Mouse (Mus musculus) limb, embryonic 14.5 days (tissue): ENCODE measurements around the gene Mrps5. TPM values are rescaled to one million over a fixed set of nuclear protein-coding genes. Genes with fewer than 3 reads are reported as not detected.
A peak's percentile ranks its signal among the peaks of the same experiment; 100 is the strongest.

ENCODE experiments used
- ATAC-seq: fragments of 200-750 bp; cut with Nextera tagmentation; 2 replicates; pipeline ENCODE4 v1.8.0; 2017; ENCODE audit warnings: low read depth, moderate number of reproducible peaks, moderate TSS enrichment; ENCODE audit not compliant: low FRiP score
- DNase-seq: peaks from one replicate; pipeline ENCODE4 v3.0.0-alpha.2; 2015; ENCODE audit warnings: low spot score
- H3K27ac ChIP-seq: fragments of 300-500 bp; sonication (generic); replicated peaks from 2 replicates; pipeline ENCODE4 v1.5.1; 2014; ENCODE audit warnings: low read depth, mild to moderate bottlenecking, low read length, moderate library complexity, mixed read lengths
- H3K27me3 ChIP-seq: fragments of 300-500 bp; sonication (generic); 2 replicates; pipeline ENCODE4 v1.6.1; 2014; ENCODE audit warnings: low read length, mixed read lengths; ENCODE audit not compliant: control insufficient read depth, insufficient read depth
- H3K36me3 ChIP-seq: fragments of 300-500 bp; sonication (generic); 2 replicates; pipeline ENCODE4 v1.6.1; 2014; ENCODE audit warnings: mild to moderate bottlenecking, low read length, moderate library complexity, mixed read lengths; ENCODE audit not compliant: control insufficient read depth, insufficient read depth
- H3K4me1 ChIP-seq: fragments of 300-500 bp; sonication (generic); 2 replicates; pipeline ENCODE4 v1.6.1; 2014; ENCODE audit warnings: antibody characterized with exemption, low read length, mixed read lengths; ENCODE audit not compliant: control insufficient read depth, insufficient read depth
- H3K4me2 ChIP-seq: fragments of 300-500 bp; sonication (generic); replicated peaks from 2 replicates; pipeline ENCODE4 v1.6.1; 2014; ENCODE audit warnings: low read depth, mild to moderate bottlenecking, low read length, moderate library complexity; ENCODE audit not compliant: severe bottlenecking
- H3K4me3 ChIP-seq: fragments of 300-500 bp; sonication (generic); replicated peaks from 2 replicates; pipeline ENCODE4 v1.5.1; 2014; ENCODE audit warnings: low read length
- H3K9ac ChIP-seq: fragments of 300-500 bp; sonication (generic); 2 replicates; pipeline ENCODE4 v1.6.1; 2014; ENCODE audit warnings: mild to moderate bottlenecking, low read depth, low read length, moderate library complexity; ENCODE audit not compliant: severe bottlenecking
- H3K9me3 ChIP-seq: fragments of 300-500 bp; sonication (generic); 2 replicates; pipeline ENCODE4 v1.6.1; 2016; ENCODE audit warnings: low read length; ENCODE audit not compliant: control insufficient read depth
- POLR2A ChIP-seq: fragments of 200-500 bp; IDR thresholded peaks from 2 replicates; pipeline ENCODE4 v1.8.0; 2012; ENCODE audit warnings: inconsistent platforms, mild to moderate bottlenecking, moderate library complexity, borderline replicate concordance; ENCODE audit not compliant: insufficient read depth, insufficient read length; ENCODE audit errors: extremely low read depth
- whole genome bisulfite sequencing: fragments of 180-500 bp; shearing (Covaris S2); extraction: QIAGEN DNeasy Blood & Tissue Kit; methylation state at CpG from one replicate; pipeline ENCODE4 v1.1.7; 2014; 5-methylcytosine and 5-hydroxymethylcytosine counted together
- polyA plus RNA-seq, 2 experiments: library from polyadenylated mRNA; depleted of rRNA in 1 of 2; stranded (reverse) in 1 of 2; unstranded in 1 of 2; fragments of >200 nt; fragmentation: Nextera tagmentation in 1 of 2; extraction: Ambion mirVana in 1 of 2; gene quantifications; 2 replicates each; pipeline versions ENCODE4 v1.2.1 to v1.2.3; 2012 to 2014

Gene Mrps5
- polyA plus RNA-seq, 2 experiments = 102 to 118 TPM

GRCm38 (mm10) chr2:127655419-127655818 is 68.4 kb downstream of the Mrps5 start:
- H3K4me3 ChIP-seq = no peak overlapping the region
- WGBS = 8% methylated on average over 9 of the region's 9 CpGs
- H3K27ac ChIP-seq = no peak overlapping the region
- peaks cover 3% of the 10 kb centered on the region; the same call in 1 of the 2 replicates for H3K4me1 ChIP-seq
- no peaks in the 10 kb centered on the region for H3K9me3 ChIP-seq
- ATAC-seq = no peak
- H3K36me3 ChIP-seq = no peaks in the 10 kb centered on the region
- DNase-seq = no peak
- peaks cover 43% of the 10 kb centered on the region for H3K27me3 ChIP-seq
- no peak for TF ChIP-seq POLR2A
- H3K9ac ChIP-seq = no peak overlapping the region
- H3K4me2 ChIP-seq = no peak overlapping the region; the same call in 1 of the 2 replicates

GRCm38 (mm10) chr2:127656086-127656720 is 69.2 kb downstream of the Mrps5 start, which contains the start of gene Mal:
Gene Mal, minus strand, starts transcription at chr2:127656695.
- peaks cover 3% of the 10 kb centered on the region; the same call in 1 of the 2 replicates for H3K4me1 ChIP-seq
- TF ChIP-seq POLR2A = no peak
- WGBS = 1% methylated on average over 40 of the region's 43 CpGs
- peak within 1 kb of the TSS; percentile 32 for H3K4me3 ChIP-seq
- ATAC-seq = no peak
- H3K9ac ChIP-seq = no peak within 1 kb of the TSS; the same call in 1 of the 2 replicates
- no peak within 1 kb of the TSS for H3K27ac ChIP-seq
- no peaks in the 10 kb centered on the region for H3K9me3 ChIP-seq
- H3K4me2 ChIP-seq = peak within 1 kb of the TSS; percentile 43
- no peaks in the 10 kb centered on the region for H3K36me3 ChIP-seq
- no peak for DNase-seq
- H3K27me3 ChIP-seq = peaks cover 43% of the 10 kb centered on the region

Other genes with a start within 250 kb of the Mrps5 start
- gene Astl, start 248.6 kb upstream of the Mrps5 start, polyA plus RNA-seq (2012; rRNA removed) = 0.04 and 0.08 TPM in 2 replicates
- gene Astl, start 248.6 kb upstream of the Mrps5 start, polyA plus RNA-seq (2014; fragmentation: Nextera tagmentation; extraction: Ambion mirVana) = 0.14 and 0.40 TPM in 2 replicates
- 0.21 and 0.33 TPM in 2 replicates for gene Adra2b, start 224.0 kb upstream of the Mrps5 start, polyA plus RNA-seq (2012; rRNA removed)
- 0.48 and 0.52 TPM in 2 replicates for gene Adra2b, start 224.0 kb upstream of the Mrps5 start, polyA plus RNA-seq (2014; fragmentation: Nextera tagmentation; extraction: Ambion mirVana)
- gene Gpat2, start 162.0 kb upstream of the Mrps5 start, polyA plus RNA-seq (2012; rRNA removed) = 0.31 and 0.37 TPM in 2 replicates
- gene Gpat2, start 162.0 kb upstream of the Mrps5 start, polyA plus RNA-seq (2014; fragmentation: Nextera tagmentation; extraction: Ambion mirVana) = 0.14 and 0.39 TPM in 2 replicates
- 14.6 and 22.2 TPM in 2 replicates for gene Fahd2a, start 142.7 kb upstream of the Mrps5 start, polyA plus RNA-seq (2012; rRNA removed)
- gene Fahd2a, start 142.7 kb upstream of the Mrps5 start, polyA plus RNA-seq (2014; fragmentation: Nextera tagmentation; extraction: Ambion mirVana) = 20.8 and 24.9 TPM in 2 replicates
- gene Kcnip3, start 65.1 kb upstream of the Mrps5 start, polyA plus RNA-seq (2012; rRNA removed) = 4.2 and 4.3 TPM in 2 replicates
- gene Kcnip3, start 65.1 kb upstream of the Mrps5 start, polyA plus RNA-seq (2014; fragmentation: Nextera tagmentation; extraction: Ambion mirVana) = 2.3 and 3.2 TPM in 2 replicates
- gene Prom2, start 45.8 kb upstream of the Mrps5 start, polyA plus RNA-seq (2012; rRNA removed) = 10.3 and 10.6 TPM in 2 replicates
- gene Prom2, start 45.8 kb upstream of the Mrps5 start, polyA plus RNA-seq (2014; fragmentation: Nextera tagmentation; extraction: Ambion mirVana) = 9.3 and 9.5 TPM in 2 replicates
- gene Zfp661, start 128 bp upstream of the Mrps5 start, polyA plus RNA-seq (2012; rRNA removed) = 6.2 and 7.3 TPM in 2 replicates
- 5.0 TPM in 2 replicates for gene Zfp661, start 128 bp upstream of the Mrps5 start, polyA plus RNA-seq (2014; fragmentation: Nextera tagmentation; extraction: Ambion mirVana)
- gene Mal, start 69.5 kb downstream of the Mrps5 start, polyA plus RNA-seq (2012; rRNA removed) = 1.1 and 2.5 TPM in 2 replicates
- 6.9 and 12.5 TPM in 2 replicates for gene Mal, start 69.5 kb downstream of the Mrps5 start, polyA plus RNA-seq (2014; fragmentation: Nextera tagmentation; extraction: Ambion mirVana)
- 16.5 and 16.8 TPM in 2 replicates for gene Mall, start 142.7 kb downstream of the Mrps5 start, polyA plus RNA-seq (2012; rRNA removed)
- 26.4 and 30.4 TPM in 2 replicates for gene Mall, start 142.7 kb downstream of the Mrps5 start, polyA plus RNA-seq (2014; fragmentation: Nextera tagmentation; extraction: Ambion mirVana)
- gene Nphp1, start 201.7 kb downstream of the Mrps5 start, polyA plus RNA-seq (2012; rRNA removed) = 21.6 and 27.8 TPM in 2 replicates
- gene Nphp1, start 201.7 kb downstream of the Mrps5 start, polyA plus RNA-seq (2014; fragmentation: Nextera tagmentation; extraction: Ambion mirVana) = 23.4 and 30.0 TPM in 2 replicates
- gene Mtln, start 205.3 kb downstream of the Mrps5 start, polyA plus RNA-seq (2012; rRNA removed) = 43.1 and 57.9 TPM in 2 replicates
- gene Mtln, start 205.3 kb downstream of the Mrps5 start, polyA plus RNA-seq (2014; fragmentation: Nextera tagmentation; extraction: Ambion mirVana) = 38.3 and 44.8 TPM in 2 replicates
- gene Bub1, start 244.6 kb downstream of the Mrps5 start, polyA plus RNA-seq (2012; rRNA removed) = 22.0 and 28.4 TPM in 2 replicates
- gene Bub1, start 244.6 kb downstream of the Mrps5 start, polyA plus RNA-seq (2014; fragmentation: Nextera tagmentation; extraction: Ambion mirVana) = 17.3 and 22.2 TPM in 2 replicates